In the genomic region with DNA sequence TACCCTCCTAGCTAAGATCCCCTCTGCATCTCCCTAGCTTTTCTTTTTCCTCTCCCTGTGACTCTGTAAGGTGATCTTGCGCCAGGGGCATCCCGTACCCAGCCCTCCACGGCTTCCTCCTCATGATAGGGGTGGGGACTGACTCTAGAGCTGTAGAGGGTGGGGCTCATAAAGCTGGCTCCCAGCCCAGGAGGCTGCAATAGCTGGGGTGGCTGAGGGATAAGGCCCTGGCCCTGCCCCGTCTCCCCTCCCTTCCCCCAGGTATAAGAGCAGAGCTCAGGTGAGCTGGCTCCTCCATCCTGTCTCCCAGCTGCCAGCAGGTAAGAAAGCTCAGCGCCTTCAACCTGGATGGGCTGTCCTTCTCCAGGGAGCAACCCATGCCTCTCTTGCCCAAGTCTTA, we compare ENCODE assay signal across 10 mouse cellular contexts. TPM values are rescaled to one million over a fixed set of nuclear protein-coding genes. Genes with fewer than 3 reads are reported as not detected.
DNase-seq lines count a peak whose midpoint lies in the region; ATAC-seq lines count a peak whose summit lies in the region.
"Had no signal": no experiment of that assay in that cellular context is flagged by ENCODE, and none has a peak within 500 bp of the region (broad histone marks: within the 10 kb centered on the region; RNA-seq: fewer than 3 reads in every experiment).

Gene S100a14 (plus strand): TSS at position 277 of the 400 bp plus-strand sequence.

- WGBS in liver, embryonic 16.5 days (ENCODE audit: insufficient replicate concordance), result 39% methylated on average over 5 of the region's 5 CpGs
- 63% methylated on average over 5 of the region's 5 CpGs for WGBS in liver, embryonic 11.5 days
- 29% methylated on average over 5 of the region's 5 CpGs for WGBS in lung, embryonic 16.5 days

- DNase-seq in liver, embryonic 11.5 days (ENCODE audit: low spot score), result no peak
- DNase-seq in urinary bladder, adult 2 months (ENCODE audit: low spot score), result peak; percentile 63
- DNase-seq in right cerebral cortex, adult 2 months (ENCODE audit: low spot score in 2 of 2), result no peak
- DNase-seq: embryo, embryonic 11 days; kidney, adult 11 months had no signal

- no peaks in the 10 kb centered on the region; the same call in 1 of the 2 replicates for H3K27me3 ChIP-seq in liver, embryonic 16.5 days (ENCODE audit: control insufficient read depth, insufficient read depth, low read depth, low read length)
- no peaks in the 10 kb centered on the region for H3K27me3 ChIP-seq in liver, embryonic 11.5 days (replicated peaks; ENCODE audit: control insufficient read depth, insufficient read depth, low read length)
- no peaks in the 10 kb centered on the region for H3K27me3 ChIP-seq in lung, embryonic 16.5 days (ENCODE audit: control insufficient read depth, insufficient read depth, low read depth, low read length)

- no peak within 1 kb of the TSS for H3K4me2 ChIP-seq in liver, embryonic 16.5 days (ENCODE audit: low read depth, low read length)
- H3K4me2 ChIP-seq in liver, embryonic 11.5 days, result no peak within 1 kb of the TSS
- H3K4me2 ChIP-seq in lung, embryonic 16.5 days (ENCODE audit: low read depth, low read length), result peak within 1 kb of the TSS; percentile 41

- no peaks in the 10 kb centered on the region; the same call in 1 of the 2 replicates for H3K4me1 ChIP-seq in liver, embryonic 16.5 days (ENCODE audit: control insufficient read depth, low read depth, low read length)
- H3K4me1 ChIP-seq in liver, embryonic 11.5 days (replicated peaks; ENCODE audit: control insufficient read depth, insufficient read depth, low read length), result no peaks in the 10 kb centered on the region
- H3K4me1 ChIP-seq in lung, embryonic 16.5 days (replicated peaks; ENCODE audit: control insufficient read depth, insufficient read depth, low read length), result peaks cover 14% of the 10 kb centered on the region

- H3K9me3 ChIP-seq in liver, embryonic 16.5 days (replicated peaks; ENCODE audit: control insufficient read depth, low read length), result no peaks in the 10 kb centered on the region
- no peaks in the 10 kb centered on the region for H3K9me3 ChIP-seq in liver, embryonic 11.5 days (ENCODE audit: control insufficient read depth, low read length)
- H3K9me3 ChIP-seq in lung, embryonic 16.5 days (ENCODE audit: control insufficient read depth, low read length), result no peaks in the 10 kb centered on the region

- ATAC-seq in liver, embryonic 16.5 days (ENCODE audit: low read depth), result peak; percentile 56; the same call in 1 of the 2 replicates
- no peak for ATAC-seq in liver, embryonic 11.5 days (replicated peaks; ENCODE audit: low FRiP score)
- ATAC-seq in erythroid progenitor cell, adult 5-6 weeks (replicated peaks; ENCODE audit: low FRiP score, poor library complexity, severe bottlenecking), result peak; percentile 87
- peak; percentile 94 for ATAC-seq in lung, embryonic 16.5 days (ENCODE audit: low read depth)
- ATAC-seq in CD4-positive, CD25-positive, alpha-beta regulatory T cell, adult 4 months, result no peak
- ATAC-seq: midbrain, embryonic 16.5 days had no signal

- H3K9ac ChIP-seq in liver, embryonic 16.5 days (ENCODE audit: low read depth, low read length), result no peak within 1 kb of the TSS
- no peak within 1 kb of the TSS for H3K9ac ChIP-seq in liver, embryonic 11.5 days (ENCODE audit: low read depth, low read length)
- 0 out of 2 replicates have a peak within 1 kb of the TSS, but pooled peaks have one; percentile 29 for H3K9ac ChIP-seq in lung, embryonic 16.5 days (ENCODE audit: low read length)

- H3K36me3 ChIP-seq in liver, embryonic 16.5 days (ENCODE audit: control insufficient read depth, insufficient read depth), result no peaks in the 10 kb centered on the region
- H3K36me3 ChIP-seq in liver, embryonic 11.5 days (ENCODE audit: control insufficient read depth, insufficient read depth, low read length), result no peaks in the 10 kb centered on the region
- no peaks in the 10 kb centered on the region for H3K36me3 ChIP-seq in lung, embryonic 16.5 days (ENCODE audit: control insufficient read depth, insufficient read depth, low read length)

- H3K27ac ChIP-seq in liver, embryonic 16.5 days (ENCODE audit: low read length), result no peak within 1 kb of the TSS
- H3K27ac ChIP-seq in liver, embryonic 11.5 days (ENCODE audit: low read depth, low read length), result no peak within 1 kb of the TSS
- H3K27ac ChIP-seq in lung, embryonic 16.5 days (ENCODE audit: low read length), result peak within 1 kb of the TSS; percentile 69

- no peak within 1 kb of the TSS for H3K4me3 ChIP-seq in liver, embryonic 16.5 days (ENCODE audit: low read depth, low read length)
- no peak within 1 kb of the TSS for H3K4me3 ChIP-seq in liver, embryonic 11.5 days (ENCODE audit: low read depth, low read length)
- H3K4me3 ChIP-seq in lung, embryonic 16.5 days (ENCODE audit: low read length), result peak within 1 kb of the TSS; percentile 11; the same call in 1 of the 2 replicates

RNA-seq across cellular contexts. Expression of gene S100a14, which starts in this region (rescaled TPM):
- 0.09 TPM in 1 of 2 replicates, not detected in the other for polyA plus RNA-seq in liver, embryonic 16.5 days (2015; fragmentation: Nextera tagmentation; extraction: Ambion mirVana)
- polyA plus RNA-seq in liver, embryonic 11.5 days (2014; fragmentation: Nextera tagmentation; extraction: Ambion mirVana), result not detected in 2 replicates
- total RNA-seq in erythroid progenitor cell, adult 5-6 weeks (2015; ENCODE audit: low replicate concordance), result not detected in 2 replicates
- not detected in 2 replicates for total RNA-seq in erythroid progenitor cell, adult 5-6 weeks (2017; ENCODE audit: low replicate concordance)
- polyA plus RNA-seq in lung, embryonic 16.5 days (2015; fragmentation: Nextera tagmentation; extraction: Ambion mirVana), result 11.7 and 16.4 TPM in 2 replicates
- polyA plus RNA-seq in urinary bladder, adult 2 months (2012; rRNA removed), result 70.1 and 94.3 TPM in 2 replicates
- polyA plus RNA-seq in CD4-positive, CD25-positive, alpha-beta regulatory T cell, adult 4 months (2017; shearing (Covaris generic)), result not detected
- polyA plus RNA-seq: midbrain, embryonic 16.5 days had no signal

Comparison
In these comparisons a context has a peak if more than half of its experiments do, and no peak if none do; other contexts are left out.
1. RNA of gene S100a14 (polyA plus RNA-seq): 70.1 to 94.3 TPM in urinary bladder, adult 2 months and 11.7 to 16.4 TPM in lung, embryonic 16.5 days; not detected in CD4-positive, CD25-positive, alpha-beta regulatory T cell, adult 4 months, 0.09 TPM in liver, embryonic 16.5 days and not detected in liver, embryonic 11.5 days; every median in the first group is over 10 times any median in the second.
2. Peak in ATAC-seq in liver, embryonic 16.5 days; RNA of the gene not detected or under 1 TPM.
3. Peak in ATAC-seq in erythroid progenitor cell, adult 5-6 weeks; RNA of the gene not detected or under 1 TPM.